Mouse (Mus musculus): ENCODE measurements at regions not wholly inside any gene's neighbourhood (a gene's known extent, or its start where the extent isn't known, plus 50 kb on each side); places are given as distances from the start of the nearest gene placed in this dataset.
A peak's percentile ranks its signal among the peaks of the same experiment; 100 is the strongest.

- no peaks in the 10 kb centered on the region for H3K36me3 ChIP-seq
- 51% methylated on average over 5 of the region's 5 CpGs for WGBS
- no peak overlapping the region for H3K4me3 ChIP-seq
- H3K4me2 ChIP-seq (replicated peaks) = no peak overlapping the region
- ATAC-seq (ENCODE audit: low FRiP score) = no peak
- H3K27ac ChIP-seq = no peak overlapping the region
- no peaks in the 10 kb centered on the region for H3K9me3 ChIP-seq (replicated peaks)
- H3K4me1 ChIP-seq = peaks cover 11% of the 10 kb centered on the region
- H3K9ac ChIP-seq = no peak overlapping the region
- H3K27me3 ChIP-seq = peaks cover 59% of the 10 kb centered on the region
Measured at GRCm38 (mm10) chr6:99985322-99985721, 259.1 kb upstream of the Prok2 start.

GRCm38 (mm10) chr6:99984856-99985224, 258.6 kb upstream of the Prok2 start:
- Histone ChIP-seq H3K9me3 (replicated peaks) (no peaks in the 10 kb centered on the region), H3K36me3 (no peaks in the 10 kb centered on the region), H3K27me3 (peaks cover 59% of the 10 kb centered on the region), H3K4me2 (replicated peaks) (no peak overlapping the region), H3K9ac (no peak overlapping the region), H3K4me1 (peaks cover 11% of the 10 kb centered on the region), H3K4me3 (no peak overlapping the region), H3K27ac (no peak overlapping the region)
- 17% methylated on average over 10 of the region's 10 CpGs for WGBS
- no peak for ATAC-seq (ENCODE audit: low FRiP score)

- 14% methylated on average over 7 of the region's 7 CpGs for WGBS
- Histone ChIP-seq H3K27me3 (peaks cover 59% of the 10 kb centered on the region), H3K27ac (no peak overlapping the region), H3K36me3 (no peaks in the 10 kb centered on the region), H3K4me1 (peaks cover 16% of the 10 kb centered on the region), H3K4me3 (no peak overlapping the region), H3K4me2 (replicated peaks) (no peak overlapping the region), H3K9ac (no peak overlapping the region), H3K9me3 (replicated peaks) (no peaks in the 10 kb centered on the region)
- ATAC-seq (ENCODE audit: low FRiP score) = no peak
Measured at GRCm38 (mm10) chr6:99984057-99984855, 258.1 kb upstream of the Prok2 start.

- 42% methylated on average over 5 of the region's 5 CpGs for WGBS
- H3K9ac ChIP-seq = no peak overlapping the region
- H3K36me3 ChIP-seq = no peaks in the 10 kb centered on the region
- H3K4me2 ChIP-seq (replicated peaks) = no peak overlapping the region
- no peaks in the 10 kb centered on the region for H3K9me3 ChIP-seq (replicated peaks)
- no peak overlapping the region for H3K4me3 ChIP-seq
- H3K27me3 ChIP-seq = peaks cover 34% of the 10 kb centered on the region
- H3K27ac ChIP-seq = no peak overlapping the region
- peaks cover 7% of the 10 kb centered on the region for H3K4me1 ChIP-seq
- ATAC-seq (ENCODE audit: low FRiP score) = no peak
Measured at GRCm38 (mm10) chr6:99979614-99980013, 253.4 kb upstream of the Prok2 start.

GRCm38 (mm10) chr6:99978164-99978746, 252.1 kb upstream of the Prok2 start:
- Histone ChIP-seq H3K9me3 (replicated peaks) (no peaks in the 10 kb centered on the region), H3K27me3 (peaks cover 26% of the 10 kb centered on the region), H3K4me3 (no peak overlapping the region), H3K36me3 (no peaks in the 10 kb centered on the region), H3K9ac (no peak overlapping the region), H3K4me2 (replicated peaks) (no peak overlapping the region), H3K27ac (no peak overlapping the region), H3K4me1 (peaks cover 9% of the 10 kb centered on the region; the same call in 1 of the 2 replicates)
- no peak for ATAC-seq (ENCODE audit: low FRiP score)
- 51% methylated on average over 6 of the region's 6 CpGs for WGBS

GRCm38 (mm10) chr6:99976144-99976543, 250.0 kb upstream of the Prok2 start:
- H3K27me3 ChIP-seq = peaks cover 18% of the 10 kb centered on the region
- H3K36me3 ChIP-seq = no peaks in the 10 kb centered on the region
- peaks cover 15% of the 10 kb centered on the region for H3K4me1 ChIP-seq
- no peak for ATAC-seq (ENCODE audit: low FRiP score)
- H3K27ac ChIP-seq = no peak overlapping the region
- no peak overlapping the region for H3K4me3 ChIP-seq
- H3K9ac ChIP-seq = no peak overlapping the region
- no peak overlapping the region for H3K4me2 ChIP-seq (replicated peaks)
- no peaks in the 10 kb centered on the region for H3K9me3 ChIP-seq (replicated peaks)
- 81% methylated on average over 5 of the region's 5 CpGs for WGBS

- H3K27ac ChIP-seq = no peak overlapping the region
- H3K9ac ChIP-seq = no peak overlapping the region
- no peak overlapping the region for H3K4me3 ChIP-seq
- H3K4me1 ChIP-seq = peaks cover 19% of the 10 kb centered on the region
- 87% methylated on average over 7 of the region's 7 CpGs for WGBS
- no peaks in the 10 kb centered on the region for H3K36me3 ChIP-seq
- ATAC-seq (ENCODE audit: low FRiP score) = no peak
- no peaks in the 10 kb centered on the region for H3K9me3 ChIP-seq (replicated peaks)
- peaks cover 14% of the 10 kb centered on the region for H3K27me3 ChIP-seq
- no peak overlapping the region for H3K4me2 ChIP-seq (replicated peaks)
Measured at GRCm38 (mm10) chr6:99975486-99975885, 249.3 kb upstream of the Prok2 start.

- ATAC-seq (ENCODE audit: low FRiP score) = no peak
- Histone ChIP-seq H3K27me3 (peaks cover 12% of the 10 kb centered on the region), H3K9ac (no peak overlapping the region), H3K4me2 (replicated peaks) (no peak overlapping the region), H3K36me3 (no peaks in the 10 kb centered on the region), H3K4me1 (peaks cover 16% of the 10 kb centered on the region), H3K27ac (no peak overlapping the region), H3K9me3 (replicated peaks) (no peaks in the 10 kb centered on the region), H3K4me3 (no peak overlapping the region)
- 76% methylated on average over 4 of the region's 4 CpGs for WGBS
Measured at GRCm38 (mm10) chr6:99974464-99974863, 248.3 kb upstream of the Prok2 start.

GRCm38 (mm10) chr6:99971376-99971775, 245.2 kb upstream of the Prok2 start:
- Histone ChIP-seq H3K4me3 (no peak overlapping the region), H3K9ac (no peak overlapping the region), H3K27me3 (peaks cover 18% of the 10 kb centered on the region), H3K9me3 (replicated peaks) (no peaks in the 10 kb centered on the region), H3K36me3 (no peaks in the 10 kb centered on the region), H3K4me2 (replicated peaks) (no peak overlapping the region), H3K4me1 (peaks cover 14% of the 10 kb centered on the region), H3K27ac (no peak overlapping the region)
- peak; percentile 38; the same call in 1 of the 2 replicates for ATAC-seq (ENCODE audit: low FRiP score)
- 39% methylated on average over 9 of the region's 9 CpGs for WGBS

- Histone ChIP-seq H3K27me3 (peaks cover 5% of the 10 kb centered on the region), H3K36me3 (no peaks in the 10 kb centered on the region), H3K4me3 (no peak overlapping the region), H3K9me3 (replicated peaks) (0 out of 2 replicates have a peak, but pooled peaks cover 4% of the 10 kb centered on the region), H3K4me1 (peaks cover 20% of the 10 kb centered on the region), H3K4me2 (replicated peaks) (no peak overlapping the region), H3K27ac (no peak overlapping the region), H3K9ac (no peak overlapping the region)
- no peak for ATAC-seq (ENCODE audit: low FRiP score)
- WGBS = 68% methylated on average over 5 of the region's 5 CpGs
Measured at GRCm38 (mm10) chr6:99968889-99969288, 242.7 kb upstream of the Prok2 start.

- Histone ChIP-seq H3K27ac (no peak overlapping the region), H3K9me3 (replicated peaks) (0 out of 2 replicates have a peak, but pooled peaks cover 4% of the 10 kb centered on the region), H3K4me3 (no peak overlapping the region), H3K4me1 (peaks cover 15% of the 10 kb centered on the region), H3K9ac (no peak overlapping the region), H3K27me3 (peaks cover 5% of the 10 kb centered on the region; the same call in 1 of the 2 replicates), H3K36me3 (no peaks in the 10 kb centered on the region), H3K4me2 (replicated peaks) (no peak overlapping the region)
- no peak for ATAC-seq (ENCODE audit: low FRiP score)
- 86% methylated on average over 6 of the region's 6 CpGs for WGBS
Measured at GRCm38 (mm10) chr6:99967465-99967864, 241.3 kb upstream of the Prok2 start.

GRCm38 (mm10) chr6:99964540-99964939, 238.3 kb upstream of the Prok2 start:
- Histone ChIP-seq H3K4me1 (peaks cover 10% of the 10 kb centered on the region; the same call in 1 of the 2 replicates), H3K36me3 (no peaks in the 10 kb centered on the region), H3K27me3 (peaks cover 5% of the 10 kb centered on the region; the same call in 1 of the 2 replicates), H3K27ac (no peak overlapping the region), H3K4me2 (replicated peaks) (no peak overlapping the region), H3K9me3 (replicated peaks) (0 out of 2 replicates have a peak, but pooled peaks cover 4% of the 10 kb centered on the region), H3K4me3 (no peak overlapping the region), H3K9ac (no peak overlapping the region)
- ATAC-seq (ENCODE audit: low FRiP score) = no peak
- 45% methylated on average over 3 of the region's 3 CpGs for WGBS

All from hindbrain, embryonic 12.5 days (tissue).